Mouse (Mus musculus) cortical plate, adult 2 months (tissue): ENCODE results near the gene Ttll4.

Experiments
- CTCF ChIP-seq: fragments of 200-500 bp; IDR thresholded peaks from 2 replicates; pipeline ENCODE4 v1.5.1; 2011; ENCODE audit warnings: mild to moderate bottlenecking, control low read depth, low read length; ENCODE audit not compliant: insufficient read depth; ENCODE audit errors: extremely low read depth
- POLR2A ChIP-seq: fragments of 200-500 bp; IDR thresholded peaks from 2 replicates; pipeline ENCODE4 v1.6.1; 2011; ENCODE audit warnings: mild to moderate bottlenecking, low read length, control low read depth; ENCODE audit not compliant: insufficient read depth; ENCODE audit errors: extremely low read depth

GRCm38 (mm10) chr1:74752150-74752549 is 90.6 kb downstream of the Ttll4 start:
- TF ChIP-seq POLR2A (no peak), CTCF (no peak)
